Mouse (Mus musculus) liver, embryonic 13.5 days (tissue): ENCODE measurements around the gene Rnf133. TPM values are rescaled to one million over a fixed set of nuclear protein-coding genes. Genes with fewer than 3 reads are reported as not detected.

Experiments
- ATAC-seq: fragments of 200-750 bp; cut with Nextera tagmentation; 2 replicates; pipeline ENCODE4 v1.8.0; 2017; ENCODE audit warnings: low read depth, mild to moderate bottlenecking, moderate number of reproducible peaks, moderate library complexity
- DNase-seq: peaks from one replicate; pipeline ENCODE4 v3.0.0; 2022
- H3K27ac ChIP-seq: fragments of 300-500 bp; sonication (generic); 2 replicates; pipeline ENCODE4 v1.5.1; 2015; ENCODE audit warnings: moderate library complexity, mild to moderate bottlenecking, inconsistent platforms
- H3K27me3 ChIP-seq: fragments of 300-500 bp; sonication (generic); 2 replicates; pipeline ENCODE4 v1.6.1; 2015; ENCODE audit warnings: mild to moderate bottlenecking, inconsistent platforms
- H3K36me3 ChIP-seq: fragments of 300-500 bp; sonication (generic); 2 replicates; pipeline ENCODE4 v1.6.1; 2015; ENCODE audit warnings: mild to moderate bottlenecking, inconsistent platforms
- H3K4me1 ChIP-seq: fragments of 300-500 bp; sonication (generic); replicated peaks from 2 replicates; pipeline ENCODE4 v1.6.1; 2015; ENCODE audit warnings: inconsistent platforms
- H3K4me2 ChIP-seq: fragments of 300-500 bp; sonication (generic); 2 replicates; pipeline ENCODE4 v1.6.1; 2015; ENCODE audit warnings: inconsistent platforms, mild to moderate bottlenecking, moderate library complexity
- H3K4me3 ChIP-seq: fragments of 300-500 bp; sonication (generic); replicated peaks from 2 replicates; pipeline ENCODE4 v1.5.1; 2015; ENCODE audit warnings: mild to moderate bottlenecking, inconsistent platforms
- H3K9ac ChIP-seq: fragments of 300-500 bp; sonication (generic); 2 replicates; pipeline ENCODE4 v1.6.1; 2015; ENCODE audit warnings: mild to moderate bottlenecking, inconsistent platforms
- H3K9me3 ChIP-seq: fragments of 300-500 bp; sonication (generic); replicated peaks from 2 replicates; pipeline ENCODE4 v1.6.1; 2016; ENCODE audit warnings: inconsistent platforms
- WGBS: fragments of 180-500 bp; shearing (Covaris S2); methylation state at CpG from one replicate; pipeline ENCODE4 v1.1.7; 2015; ENCODE audit not compliant: insufficient replicate concordance; 5-methylcytosine and 5-hydroxymethylcytosine counted together
- polyA plus RNA-seq: library from polyadenylated mRNA; unstranded; fragments of >200 nt; fragmentation: Nextera tagmentation; extraction: Ambion mirVana; gene quantifications from 2 replicates; pipeline ENCODE4 v1.2.1, GENCODE M21; 2015

Gene Rnf133
- not detected in 2 replicates for polyA plus RNA-seq

DNA sequence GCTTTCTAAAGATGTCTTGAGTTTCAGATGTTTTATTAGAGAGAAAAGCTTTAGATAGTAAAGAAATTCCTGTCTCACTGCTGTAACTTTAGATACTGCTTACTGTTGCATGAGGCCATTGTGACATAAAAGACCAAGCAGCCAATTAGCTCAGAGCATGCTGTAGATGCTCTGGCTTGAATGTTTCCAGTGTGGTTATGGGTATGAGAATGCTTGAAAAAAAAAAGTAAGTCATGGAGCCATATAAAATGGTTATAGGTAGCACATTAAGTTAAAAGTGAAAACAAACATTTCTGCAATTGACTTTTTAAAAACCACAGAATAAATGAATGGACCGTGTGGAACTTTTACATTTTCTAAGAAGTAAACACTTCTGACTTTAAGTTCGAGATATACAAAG, at the start of gene Rnf133:
TSS of gene Rnf133 (minus strand) at position 101 of the 400 bp plus-strand sequence.
- no peak for ATAC-seq
- H3K4me3 ChIP-seq: no peak within 1 kb of the TSS
- H3K27me3 ChIP-seq: no peaks in the 10 kb centered on the region
- H3K27ac ChIP-seq: no peak within 1 kb of the TSS
- H3K9ac ChIP-seq: no peak within 1 kb of the TSS
- H3K4me1 ChIP-seq: no peaks in the 10 kb centered on the region
- no peaks in the 10 kb centered on the region for H3K9me3 ChIP-seq
- 62% methylated on average over 2 of the region's 2 CpGs for WGBS
- no peaks in the 10 kb centered on the region for H3K36me3 ChIP-seq
- no peak for DNase-seq
- H3K4me2 ChIP-seq: no peak within 1 kb of the TSS

DNA sequence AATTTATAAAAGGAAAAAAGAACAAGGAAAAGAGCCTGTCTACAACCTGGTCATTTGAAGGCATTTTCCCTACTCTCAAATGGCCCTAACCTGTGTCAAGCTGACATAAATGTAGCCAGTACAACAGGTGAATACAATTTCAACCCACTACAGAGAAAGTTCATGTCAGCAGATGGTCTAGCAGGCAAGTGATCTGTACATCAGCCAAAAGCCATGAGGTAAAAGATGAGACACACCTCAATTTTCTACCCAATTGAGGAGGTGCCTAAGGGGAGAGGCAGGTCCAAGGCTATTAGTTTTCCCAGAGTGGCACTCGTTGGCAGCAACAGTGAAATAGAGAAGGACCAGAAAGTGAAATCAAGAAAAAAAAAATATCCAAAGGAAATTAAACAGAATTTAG, 28.1 kb upstream of the Rnf133 start:
- H3K4me2 ChIP-seq: no peak overlapping the region
- H3K36me3 ChIP-seq: no peaks in the 10 kb centered on the region
- no peaks in the 10 kb centered on the region for H3K9me3 ChIP-seq
- H3K27me3 ChIP-seq: no peaks in the 10 kb centered on the region
- no peak for DNase-seq
- no peak overlapping the region for H3K9ac ChIP-seq
- ATAC-seq: no peak
- no peak overlapping the region for H3K27ac ChIP-seq
- no peak overlapping the region for H3K4me3 ChIP-seq
- no peaks in the 10 kb centered on the region for H3K4me1 ChIP-seq
- 30% methylated on average over 1 of the region's 1 CpGs for WGBS

DNA sequence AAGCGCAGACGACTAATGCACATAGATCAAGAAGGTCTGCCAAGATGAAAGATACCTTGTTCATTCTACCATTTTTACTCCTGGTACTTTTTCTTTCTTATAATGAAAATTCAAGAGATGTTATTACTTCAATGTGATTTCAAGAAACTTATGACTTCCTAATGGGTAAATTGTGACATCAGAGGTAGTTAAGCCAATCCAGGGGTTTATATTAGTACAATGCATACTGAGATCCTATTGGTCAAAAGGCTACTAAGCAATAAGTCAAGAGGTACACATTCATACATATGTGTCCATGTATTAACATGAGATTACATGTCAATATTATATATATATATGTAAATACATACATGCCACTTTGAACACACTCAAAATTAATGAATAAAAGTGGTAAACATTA, 4.9 kb upstream of the Rnf133 start, which contains the start of gene Rnf148:
TSS of gene Rnf148 (minus strand) at position 101 of the 400 bp plus-strand sequence.
- Histone ChIP-seq H3K4me1 (no peaks in the 10 kb centered on the region), H3K4me3 (no peak within 1 kb of the TSS), H3K9ac (no peak within 1 kb of the TSS), H3K4me2 (no peak within 1 kb of the TSS), H3K27ac (no peak within 1 kb of the TSS), H3K27me3 (no peaks in the 10 kb centered on the region), H3K36me3 (no peaks in the 10 kb centered on the region), H3K9me3 (no peaks in the 10 kb centered on the region)
- WGBS: 79% methylated on average over 2 of the region's 2 CpGs
- DNase-seq (no peak), ATAC-seq (no peak)

DNA sequence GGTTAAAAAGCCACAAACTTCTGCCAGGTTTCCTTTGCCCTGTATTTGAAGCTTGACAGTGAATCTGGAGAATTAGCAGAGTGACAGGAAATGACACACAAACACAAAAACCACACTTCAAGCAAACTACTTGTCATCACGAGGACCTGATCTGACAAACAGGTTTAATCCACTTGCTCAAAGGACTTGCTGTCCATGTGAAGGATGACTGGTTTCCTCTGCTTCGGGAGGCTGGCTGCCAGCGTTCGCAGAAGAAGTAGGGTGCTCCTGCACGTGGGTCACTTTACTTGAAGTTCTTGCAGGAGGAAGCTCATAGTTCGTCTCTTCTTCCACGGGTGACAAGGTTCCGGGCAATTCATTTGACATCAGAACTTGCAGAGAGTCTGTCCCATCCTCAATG, 1.4 kb downstream of the Rnf133 start:
- H3K4me3 ChIP-seq: no peak overlapping the region
- 31% methylated on average over 8 of the region's 8 CpGs for WGBS
- no peak overlapping the region for H3K9ac ChIP-seq
- H3K27me3 ChIP-seq: no peaks in the 10 kb centered on the region
- H3K4me1 ChIP-seq: no peaks in the 10 kb centered on the region
- ATAC-seq (no peak), DNase-seq (no peak)
- H3K9me3 ChIP-seq: no peaks in the 10 kb centered on the region
- H3K27ac ChIP-seq: no peak overlapping the region
- no peaks in the 10 kb centered on the region for H3K36me3 ChIP-seq
- no peak overlapping the region for H3K4me2 ChIP-seq

DNA sequence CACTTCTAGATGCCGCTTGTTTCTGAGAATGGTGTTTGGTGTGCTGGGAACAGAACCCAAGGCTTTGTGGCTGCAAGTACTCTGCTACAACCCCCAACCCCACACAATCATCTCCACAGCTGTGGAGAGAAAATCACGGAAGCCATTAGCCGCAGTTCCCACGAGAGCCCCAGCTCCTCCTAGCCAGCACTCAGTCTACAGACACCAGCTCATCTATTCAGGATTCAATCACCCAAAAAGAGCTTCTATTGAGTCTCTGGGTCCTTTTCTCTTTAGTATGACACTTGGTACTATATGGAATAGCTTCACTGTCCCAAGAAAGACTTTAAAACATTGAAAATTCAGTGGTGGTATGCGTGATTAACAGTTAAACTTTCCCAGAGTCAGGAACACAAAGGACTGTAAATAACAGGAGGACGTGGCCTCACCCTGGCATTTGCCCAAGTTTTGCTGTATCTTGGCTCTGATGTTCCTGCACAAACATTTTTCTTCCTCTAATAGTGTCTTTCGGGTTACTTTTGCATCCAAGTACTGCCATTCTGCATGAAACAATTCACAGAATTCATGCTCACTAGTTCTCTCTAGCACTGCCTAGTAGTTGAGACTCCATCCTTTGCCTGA, 2.4 kb downstream of the Rnf133 start:
- no peaks in the 10 kb centered on the region for H3K36me3 ChIP-seq
- H3K27me3 ChIP-seq: no peaks in the 10 kb centered on the region
- no peak overlapping the region for H3K27ac ChIP-seq
- DNase-seq: no peak
- WGBS: 59% methylated on average over 7 of the region's 7 CpGs
- no peak overlapping the region for H3K4me2 ChIP-seq
- ATAC-seq: no peak
- H3K9ac ChIP-seq: no peak overlapping the region
- no peak overlapping the region for H3K4me3 ChIP-seq
- no peaks in the 10 kb centered on the region for H3K4me1 ChIP-seq
- H3K9me3 ChIP-seq: no peaks in the 10 kb centered on the region

DNA sequence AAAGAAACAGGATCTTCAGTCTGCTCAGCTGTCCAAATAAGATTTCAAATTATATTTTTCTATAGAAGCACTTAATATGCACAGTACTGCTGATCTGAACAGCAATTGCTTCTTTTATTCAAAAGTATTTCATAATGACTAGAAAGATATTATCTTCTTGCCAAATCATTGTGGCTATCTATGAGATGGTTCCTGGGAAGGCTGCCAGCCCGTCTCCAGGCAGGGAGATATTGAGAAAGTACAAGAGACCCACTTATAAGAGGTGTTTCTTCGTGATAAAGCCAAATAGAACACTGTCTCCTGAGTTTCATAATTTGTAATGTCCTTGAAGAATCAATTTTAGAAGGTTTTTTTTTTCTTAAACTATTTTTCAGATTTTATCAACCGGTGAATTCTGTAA, 13.0 kb downstream of the Rnf133 start:
- Histone ChIP-seq H3K36me3 (no peaks in the 10 kb centered on the region), H3K27me3 (no peaks in the 10 kb centered on the region), H3K4me2 (no peak overlapping the region), H3K9ac (no peak overlapping the region), H3K27ac (no peak overlapping the region), H3K4me3 (no peak overlapping the region), H3K9me3 (no peaks in the 10 kb centered on the region), H3K4me1 (no peaks in the 10 kb centered on the region)
- 53% methylated on average over 3 of the region's 3 CpGs for WGBS
- DNase-seq (no peak), ATAC-seq (no peak)

DNA sequence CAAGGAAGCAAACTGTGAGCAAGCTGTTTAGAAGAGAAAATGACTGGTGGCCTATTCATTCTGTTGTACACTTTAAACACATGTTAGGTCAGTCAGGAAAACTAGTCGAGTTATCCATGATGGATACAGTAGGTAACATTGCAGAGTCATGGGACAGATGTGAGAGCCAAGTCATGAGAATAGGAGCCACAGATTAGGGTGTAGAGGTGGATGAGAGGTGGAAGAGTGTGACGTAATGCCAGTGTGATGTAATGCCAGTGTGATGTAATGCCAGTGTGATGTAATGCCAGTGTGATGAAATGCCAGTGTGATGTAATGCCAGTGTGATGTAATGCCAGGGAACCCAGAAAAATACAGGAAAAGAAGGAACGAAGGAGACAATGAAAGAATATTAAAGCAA, 14.9 kb downstream of the Rnf133 start:
- WGBS: 66% methylated on average over 3 of the region's 3 CpGs

DNA sequence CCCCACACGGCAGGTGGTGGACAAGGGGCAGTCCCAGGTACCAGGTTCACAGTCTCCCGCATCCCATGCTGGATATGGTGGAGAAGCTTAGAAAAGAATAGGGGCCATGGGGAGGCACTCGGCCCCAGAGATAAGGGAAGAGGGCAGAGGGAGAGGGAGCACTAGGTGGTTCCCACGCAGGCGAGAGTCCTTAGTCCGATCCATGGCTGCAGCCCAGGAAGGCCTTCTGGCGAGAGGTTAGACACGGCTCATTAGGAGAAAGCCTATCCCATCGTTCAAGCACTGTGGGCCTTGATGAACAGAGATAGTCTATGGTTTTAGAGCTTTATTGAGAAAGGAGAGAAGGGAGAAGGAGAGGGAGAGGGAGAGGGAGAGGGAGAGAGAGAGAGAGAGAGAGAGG, 16.1 kb downstream of the Rnf133 start:
- no peak overlapping the region for H3K27ac ChIP-seq
- WGBS: 79% methylated on average over 9 of the region's 9 CpGs
- H3K4me3 ChIP-seq: no peak overlapping the region
- no peaks in the 10 kb centered on the region for H3K36me3 ChIP-seq
- H3K9me3 ChIP-seq: no peaks in the 10 kb centered on the region
- H3K4me2 ChIP-seq: no peak overlapping the region
- no peaks in the 10 kb centered on the region for H3K27me3 ChIP-seq
- ATAC-seq (no peak), DNase-seq (no peak)
- no peak overlapping the region for H3K9ac ChIP-seq
- H3K4me1 ChIP-seq: no peaks in the 10 kb centered on the region

More for the DNA sequence above, 14.9 kb downstream of the Rnf133 start:
- ATAC-seq (no peak), DNase-seq (no peak)
- Histone ChIP-seq H3K4me3 (no peak overlapping the region), H3K4me1 (no peaks in the 10 kb centered on the region), H3K27me3 (no peaks in the 10 kb centered on the region), H3K9ac (no peak overlapping the region), H3K9me3 (no peaks in the 10 kb centered on the region), H3K4me2 (no peak overlapping the region), H3K27ac (no peak overlapping the region), H3K36me3 (no peaks in the 10 kb centered on the region)

DNA sequence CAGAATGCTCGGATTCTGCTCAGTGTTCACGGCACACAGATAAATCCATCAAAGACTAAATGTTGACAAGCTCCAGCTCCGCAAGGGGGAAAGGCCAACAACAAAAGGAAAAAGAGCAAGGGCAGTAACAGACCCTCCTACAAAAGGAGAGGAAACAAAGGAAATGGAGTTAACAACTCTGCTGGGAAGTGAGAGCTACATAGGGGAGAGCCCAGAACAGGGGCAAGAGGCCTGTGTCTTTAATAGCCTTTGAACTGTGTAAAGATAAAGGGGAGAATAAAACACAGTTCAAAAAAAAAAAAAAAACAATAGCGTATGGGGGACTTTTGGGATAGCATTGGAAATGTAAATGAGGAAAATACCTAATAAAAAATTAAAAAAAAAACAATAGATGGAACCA, 19.6 kb downstream of the Rnf133 start:
- H3K4me3 ChIP-seq: no peak overlapping the region
- 29% methylated on average over 4 of the region's 4 CpGs for WGBS
- no peak overlapping the region for H3K27ac ChIP-seq
- no peak for ATAC-seq
- H3K4me1 ChIP-seq: no peaks in the 10 kb centered on the region
- no peak for DNase-seq
- no peaks in the 10 kb centered on the region for H3K36me3 ChIP-seq
- no peaks in the 10 kb centered on the region for H3K9me3 ChIP-seq
- H3K4me2 ChIP-seq: no peak overlapping the region
- no peak overlapping the region for H3K9ac ChIP-seq
- no peaks in the 10 kb centered on the region for H3K27me3 ChIP-seq

Other genes with a start within 250 kb of the Rnf133 start
- not detected in 2 replicates for gene Rnf148, start 4.8 kb upstream of the Rnf133 start, polyA plus RNA-seq
- 0.08 and 0.10 TPM in 2 replicates for gene Cadps2, start 189.1 kb upstream of the Rnf133 start, polyA plus RNA-seq